Mouse (Mus musculus): Measurements from ENCODE around the gene Nfib. TPM values are rescaled to one million over a fixed set of nuclear protein-coding genes. Genes with fewer than 3 reads are reported as not detected.
A peak's percentile ranks its signal among the peaks of the same experiment; 100 is the strongest.

Nfib gene
- polyA plus RNA-seq, 1 experiment from 2014 or later, result 75.7 TPM

DNA sequence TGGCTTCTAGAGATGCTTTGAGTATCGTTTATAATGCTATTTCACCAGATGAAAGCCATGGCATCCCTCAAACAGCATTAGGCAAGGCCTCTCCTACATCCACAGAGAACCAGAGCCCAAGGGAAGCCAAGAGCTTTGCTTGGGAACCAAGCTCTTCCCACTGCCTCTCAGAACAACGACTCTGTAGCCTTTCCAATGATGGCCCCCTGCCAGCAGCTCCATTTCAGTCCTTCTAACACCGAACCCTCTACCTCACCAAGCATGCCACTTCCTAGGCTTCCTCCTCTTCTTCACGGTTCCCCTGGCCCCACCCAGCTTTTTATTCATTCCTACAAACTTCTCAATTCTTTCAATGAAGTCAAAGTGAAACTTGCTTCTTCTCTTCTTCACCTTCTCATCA, 287.3 kb downstream of the Nfib start:
- H3K9me3 ChIP-seq (ENCODE audit: control insufficient read depth, low read length), result no peaks in the 10 kb centered on the region
- no peaks in the 10 kb centered on the region for H3K27me3 ChIP-seq (replicated peaks; ENCODE audit: control insufficient read depth, insufficient read depth, low read length)
- 70% methylated on average over 4 of the region's 4 CpGs for WGBS
- no peak overlapping the region for H3K4me3 ChIP-seq (ENCODE audit: low read length)
- ATAC-seq, result no peak
- no peak overlapping the region for H3K9ac ChIP-seq (ENCODE audit: low read depth, low read length)
- no peaks in the 10 kb centered on the region for H3K36me3 ChIP-seq (ENCODE audit: control insufficient read depth, insufficient read depth, low read length)
- no peaks in the 10 kb centered on the region for H3K4me1 ChIP-seq (ENCODE audit: control insufficient read depth, insufficient read depth, low read depth, low read length)
- no peak overlapping the region for H3K4me2 ChIP-seq (ENCODE audit: low read length)
- no peak overlapping the region for H3K27ac ChIP-seq (ENCODE audit: low read depth, low read length)

DNA sequence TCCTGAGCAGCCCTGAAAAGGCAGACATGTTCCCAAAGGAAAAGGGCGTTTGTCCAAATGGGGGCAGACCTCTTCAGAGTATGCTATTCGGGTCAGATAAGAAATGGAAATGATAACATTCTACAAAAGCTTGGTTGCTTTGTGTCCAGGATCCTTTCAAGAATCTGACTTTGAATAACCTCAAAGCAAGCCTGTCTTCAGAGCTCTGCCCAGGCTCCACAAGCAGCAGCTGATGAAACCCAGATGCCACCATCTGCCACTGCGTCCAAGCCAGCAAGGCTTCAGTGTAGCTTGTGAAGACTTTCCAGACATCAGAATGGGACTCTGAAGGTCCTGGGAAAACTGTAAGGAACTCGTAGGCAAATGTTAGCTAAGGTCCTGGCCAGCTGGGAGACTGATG, 289.7 kb downstream of the Nfib start:
- H3K4me2 ChIP-seq (ENCODE audit: low read length), result no peak overlapping the region
- WGBS, result 71% methylated on average over 4 of the region's 4 CpGs
- no peaks in the 10 kb centered on the region; the same call in 1 of the 2 replicates for H3K4me1 ChIP-seq (ENCODE audit: control insufficient read depth, insufficient read depth, low read depth, low read length)
- H3K27ac ChIP-seq (ENCODE audit: low read depth, low read length), result no peak overlapping the region
- no peak for ATAC-seq
- H3K9ac ChIP-seq (ENCODE audit: low read depth, low read length), result no peak overlapping the region
- H3K36me3 ChIP-seq (ENCODE audit: control insufficient read depth, insufficient read depth, low read length), result no peaks in the 10 kb centered on the region
- H3K9me3 ChIP-seq (ENCODE audit: control insufficient read depth, low read length), result no peaks in the 10 kb centered on the region
- no peaks in the 10 kb centered on the region for H3K27me3 ChIP-seq (replicated peaks; ENCODE audit: control insufficient read depth, insufficient read depth, low read length)
- H3K4me3 ChIP-seq (ENCODE audit: low read length), result no peak overlapping the region

DNA sequence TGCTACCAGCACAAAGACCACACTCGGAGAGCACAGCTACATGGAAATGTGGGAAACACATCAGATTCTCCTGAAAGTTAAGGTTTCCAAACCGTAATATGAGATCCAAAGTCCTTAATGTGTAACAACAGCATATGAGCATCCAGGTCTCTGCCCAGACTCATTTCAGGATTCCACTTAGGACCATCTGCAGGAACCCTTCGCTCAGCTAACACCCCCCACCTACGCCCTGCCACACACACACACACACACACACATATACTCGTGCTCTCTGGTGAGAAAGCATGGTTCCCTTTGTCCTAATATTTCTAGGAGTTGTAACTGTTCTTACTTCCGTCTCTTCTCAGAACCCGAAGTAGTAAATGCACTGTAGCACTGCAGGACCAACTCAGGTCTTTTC, 292.9 kb downstream of the Nfib start:
- WGBS, result 73% methylated on average over 7 of the region's 7 CpGs
- H3K4me1 ChIP-seq (ENCODE audit: control insufficient read depth, insufficient read depth, low read depth, low read length), result peaks cover 10% of the 10 kb centered on the region

DNA sequence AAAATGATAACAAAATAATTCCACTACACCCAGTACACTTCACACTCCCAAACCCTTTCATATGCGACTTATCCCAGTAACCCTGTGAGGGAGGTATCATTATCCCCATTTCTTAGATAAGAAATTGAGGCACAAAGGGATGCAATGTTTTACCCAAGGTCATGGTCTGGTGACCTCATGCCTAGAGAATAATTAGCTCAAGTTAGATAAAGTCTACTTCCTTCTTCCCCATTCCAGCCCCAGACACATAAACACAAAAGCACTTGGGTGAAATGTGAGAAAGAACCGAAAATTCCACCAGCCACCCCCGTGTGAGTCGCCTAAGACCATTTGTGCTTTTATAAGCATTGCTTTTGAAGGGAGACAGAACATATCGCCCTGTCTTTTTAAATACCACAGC, 293.6 kb downstream of the Nfib start:
- no peaks in the 10 kb centered on the region for H3K9me3 ChIP-seq (ENCODE audit: control insufficient read depth, low read length)
- no peak overlapping the region for H3K27ac ChIP-seq (ENCODE audit: low read depth, low read length)
- WGBS, result 55% methylated on average over 5 of the region's 5 CpGs
- no peaks in the 10 kb centered on the region for H3K27me3 ChIP-seq (replicated peaks; ENCODE audit: control insufficient read depth, insufficient read depth, low read length)
- ATAC-seq, result no peak
- H3K4me1 ChIP-seq (ENCODE audit: control insufficient read depth, insufficient read depth, low read depth, low read length), result peaks cover 10% of the 10 kb centered on the region
- no peak overlapping the region for H3K9ac ChIP-seq (ENCODE audit: low read depth, low read length)
- no peaks in the 10 kb centered on the region for H3K36me3 ChIP-seq (ENCODE audit: control insufficient read depth, insufficient read depth, low read length)
- H3K4me3 ChIP-seq (ENCODE audit: low read length), result no peak overlapping the region
- H3K4me2 ChIP-seq (ENCODE audit: low read length), result no peak overlapping the region

More for the DNA sequence above, 292.9 kb downstream of the Nfib start:
- no peaks in the 10 kb centered on the region for H3K9me3 ChIP-seq (ENCODE audit: control insufficient read depth, low read length)
- no peak overlapping the region for H3K4me3 ChIP-seq (ENCODE audit: low read length)
- no peaks in the 10 kb centered on the region for H3K27me3 ChIP-seq (replicated peaks; ENCODE audit: control insufficient read depth, insufficient read depth, low read length)
- no peak for ATAC-seq
- H3K36me3 ChIP-seq (ENCODE audit: control insufficient read depth, insufficient read depth, low read length), result no peaks in the 10 kb centered on the region
- no peak overlapping the region for H3K27ac ChIP-seq (ENCODE audit: low read depth, low read length)
- H3K4me2 ChIP-seq (ENCODE audit: low read length), result no peak overlapping the region
- H3K9ac ChIP-seq (ENCODE audit: low read depth, low read length), result no peak overlapping the region

DNA sequence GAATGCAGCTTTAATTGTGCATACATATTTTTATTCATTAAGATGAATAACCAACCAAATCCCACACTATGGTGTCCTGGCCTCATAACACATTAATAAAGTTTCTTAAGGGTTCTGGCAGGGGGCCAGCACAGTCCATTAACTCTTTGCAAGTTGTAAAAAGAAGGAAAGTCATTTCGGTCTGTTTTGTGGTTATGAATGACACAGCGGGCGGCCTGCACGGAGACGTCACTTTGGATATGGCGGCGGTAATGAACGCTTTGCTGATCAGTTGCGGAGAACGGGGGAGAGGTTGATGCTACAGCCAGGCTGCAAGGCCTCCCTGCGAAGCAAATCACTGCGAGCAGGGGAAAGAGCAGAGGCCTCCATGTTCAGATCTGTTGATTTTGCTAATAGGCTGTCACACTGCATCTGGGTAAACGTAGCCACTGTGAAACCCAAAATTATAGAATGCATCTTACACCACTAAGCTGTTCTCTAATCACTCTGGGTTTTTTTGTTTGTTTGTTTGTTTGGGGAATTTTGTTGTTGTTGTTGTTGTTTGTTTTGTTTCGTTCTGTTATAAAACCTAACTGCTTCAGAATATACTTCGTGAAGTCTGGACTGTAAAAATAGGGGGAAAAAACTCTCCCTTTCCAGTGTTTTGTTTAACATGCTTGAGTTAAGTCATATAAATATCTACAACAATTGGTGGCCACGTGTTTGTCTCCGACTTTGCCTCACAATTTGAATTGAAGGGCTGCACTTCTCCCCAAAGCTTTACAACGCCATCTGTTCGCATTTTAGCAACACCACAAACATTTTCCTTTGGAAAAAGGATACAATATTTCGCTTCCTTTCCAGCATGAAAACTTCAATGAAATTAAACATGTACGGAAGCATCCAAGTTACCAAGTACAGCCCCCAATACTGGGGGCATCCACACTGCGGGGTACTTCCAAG, 296.8 kb downstream of the Nfib start:
- Histone ChIP-seq H3K4me2 (ENCODE audit: low read length) (peak overlapping the region; percentile 43), H3K9ac (ENCODE audit: low read depth, low read length) (peak overlapping the region; percentile 38), H3K4me1 (ENCODE audit: control insufficient read depth, insufficient read depth, low read depth, low read length) (peaks cover 22% of the 10 kb centered on the region), H3K27me3 (replicated peaks; ENCODE audit: control insufficient read depth, insufficient read depth, low read length) (no peaks in the 10 kb centered on the region), H3K9me3 (ENCODE audit: control insufficient read depth, low read length) (no peaks in the 10 kb centered on the region), H3K27ac (ENCODE audit: low read depth, low read length) (peak overlapping the region; percentile 23; the same call in 1 of the 2 replicates), H3K36me3 (ENCODE audit: control insufficient read depth, insufficient read depth, low read length) (no peaks in the 10 kb centered on the region), H3K4me3 (ENCODE audit: low read length) (peak overlapping the region; percentile 4; the same call in 1 of the 2 replicates)
- 34% methylated on average over 22 of the region's 22 CpGs for WGBS
- peak; percentile 13; the same call in 1 of the 2 replicates for ATAC-seq

DNA sequence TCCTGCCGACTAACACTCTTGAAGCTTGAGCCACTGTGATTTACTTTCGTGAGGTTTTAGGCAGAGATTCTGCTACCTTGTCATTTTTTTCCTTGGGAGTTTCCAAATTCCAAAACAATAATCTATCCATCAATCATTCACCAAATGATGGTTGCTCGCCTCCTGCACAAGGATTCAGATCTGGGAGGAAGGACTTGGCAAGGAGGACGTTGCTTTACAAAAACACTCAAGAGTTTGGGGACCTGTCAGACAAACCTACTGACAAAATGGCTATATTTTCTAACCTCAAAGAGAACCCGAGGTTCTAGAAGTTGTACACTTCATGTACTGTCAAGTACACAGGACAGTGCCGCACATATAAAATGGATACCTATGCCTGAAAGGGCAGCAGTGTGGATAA, 299.0 kb downstream of the Nfib start:
- Histone ChIP-seq H3K9ac (ENCODE audit: low read depth, low read length) (no peak overlapping the region), H3K27ac (ENCODE audit: low read depth, low read length) (no peak overlapping the region), H3K36me3 (ENCODE audit: control insufficient read depth, insufficient read depth, low read length) (no peaks in the 10 kb centered on the region), H3K27me3 (replicated peaks; ENCODE audit: control insufficient read depth, insufficient read depth, low read length) (no peaks in the 10 kb centered on the region), H3K4me1 (ENCODE audit: control insufficient read depth, insufficient read depth, low read depth, low read length) (peaks cover 23% of the 10 kb centered on the region), H3K4me3 (ENCODE audit: low read length) (no peak overlapping the region), H3K9me3 (ENCODE audit: control insufficient read depth, low read length) (no peaks in the 10 kb centered on the region), H3K4me2 (ENCODE audit: low read length) (no peak overlapping the region)
- WGBS, result 86% methylated on average over 6 of the region's 6 CpGs
- ATAC-seq, result no peak

DNA sequence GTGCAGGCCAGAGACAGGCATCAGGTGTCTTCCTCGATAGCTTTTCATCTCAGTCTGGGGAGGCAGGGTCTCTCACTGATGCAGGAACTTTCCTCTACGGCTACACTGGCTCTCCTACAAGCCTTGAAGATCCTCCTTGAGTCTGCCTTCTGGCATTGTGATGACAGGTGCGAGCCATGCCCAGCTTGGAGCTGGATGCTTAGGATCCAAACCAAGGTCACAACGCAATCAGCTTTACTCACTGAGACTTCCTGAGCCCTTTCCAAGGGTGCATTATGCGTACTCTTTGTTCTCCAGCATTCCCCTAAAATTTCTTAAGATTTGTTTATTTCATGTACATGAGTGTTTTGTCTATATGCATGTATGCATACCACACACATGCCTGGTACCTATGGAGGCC, 299.8 kb downstream of the Nfib start:
- Histone ChIP-seq H3K9me3 (ENCODE audit: control insufficient read depth, low read length) (no peaks in the 10 kb centered on the region), H3K9ac (ENCODE audit: low read depth, low read length) (no peak overlapping the region), H3K4me3 (ENCODE audit: low read length) (no peak overlapping the region), H3K27ac (ENCODE audit: low read depth, low read length) (no peak overlapping the region), H3K4me1 (ENCODE audit: control insufficient read depth, insufficient read depth, low read depth, low read length) (peaks cover 23% of the 10 kb centered on the region), H3K4me2 (ENCODE audit: low read length) (no peak overlapping the region), H3K36me3 (ENCODE audit: control insufficient read depth, insufficient read depth, low read length) (no peaks in the 10 kb centered on the region), H3K27me3 (replicated peaks; ENCODE audit: control insufficient read depth, insufficient read depth, low read length) (no peaks in the 10 kb centered on the region)
- 0 out of 2 replicates have a peak, but pooled peaks have one; percentile 7 for ATAC-seq
- WGBS, result 83% methylated on average over 5 of the region's 5 CpGs

DNA sequence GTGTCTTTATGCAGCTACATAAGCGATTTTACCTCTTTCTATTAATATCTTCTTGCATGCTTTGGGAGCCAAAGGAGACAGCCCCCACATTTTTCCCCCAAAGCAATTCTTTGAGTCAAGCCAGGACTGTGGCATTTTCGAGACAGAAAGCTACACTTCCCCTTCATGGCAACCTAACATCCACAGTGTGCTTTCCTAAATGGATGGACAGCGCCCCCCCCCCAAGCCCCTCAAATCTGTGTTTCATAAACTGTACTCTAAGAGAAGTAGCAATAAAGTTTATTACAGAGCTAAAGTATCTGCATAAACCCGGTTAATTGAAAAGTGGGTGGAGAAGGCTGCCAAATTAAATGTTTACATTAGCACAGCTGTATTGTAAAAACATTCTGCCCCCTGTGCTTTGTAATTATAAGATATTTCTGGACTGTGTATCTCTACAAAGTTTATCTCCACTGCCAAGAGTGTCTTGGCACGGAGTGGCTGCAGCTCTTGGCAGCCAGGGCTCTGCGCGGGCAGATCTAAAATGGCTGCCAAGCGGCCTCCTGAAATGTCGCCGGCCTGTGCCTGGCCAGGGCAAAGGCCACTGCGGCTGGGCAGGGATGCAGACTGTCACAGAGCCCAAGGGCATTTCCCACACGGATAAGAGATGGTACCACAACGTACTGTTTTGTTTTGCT, 301.4 kb downstream of the Nfib start:
- no peaks in the 10 kb centered on the region for H3K36me3 ChIP-seq (ENCODE audit: control insufficient read depth, insufficient read depth, low read length)
- H3K9ac ChIP-seq (ENCODE audit: low read depth, low read length), result no peak overlapping the region; the same call in 1 of the 2 replicates
- H3K27me3 ChIP-seq (replicated peaks; ENCODE audit: control insufficient read depth, insufficient read depth, low read length), result no peaks in the 10 kb centered on the region
- H3K4me1 ChIP-seq (ENCODE audit: control insufficient read depth, insufficient read depth, low read depth, low read length), result peaks cover 32% of the 10 kb centered on the region
- 47% methylated on average over 13 of the region's 13 CpGs for WGBS
- H3K27ac ChIP-seq (ENCODE audit: low read depth, low read length), result peak overlapping the region; percentile 64
- H3K4me3 ChIP-seq (ENCODE audit: low read length), result no peak overlapping the region
- ATAC-seq, result peak; percentile 60
- no peaks in the 10 kb centered on the region for H3K9me3 ChIP-seq (ENCODE audit: control insufficient read depth, low read length)
- peak overlapping the region; percentile 39 for H3K4me2 ChIP-seq (ENCODE audit: low read length)

DNA sequence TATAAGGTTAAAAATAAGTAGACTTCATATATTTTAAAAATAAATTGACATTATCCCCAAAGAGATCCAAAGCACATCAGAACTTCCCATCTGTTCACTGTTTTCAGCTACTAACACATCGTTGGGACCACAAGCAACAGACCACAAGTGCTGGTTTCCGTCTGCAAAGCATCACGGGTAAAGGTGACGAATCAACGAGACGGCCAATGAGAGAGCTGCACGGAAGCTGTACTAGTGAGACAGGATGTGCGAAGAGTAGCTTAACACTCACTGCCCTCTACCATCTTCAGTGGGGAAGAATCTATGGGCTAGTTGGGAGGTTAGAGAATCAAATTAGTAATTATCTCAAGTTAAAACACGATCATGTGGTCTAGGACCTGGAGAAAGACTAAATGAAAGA, 302.9 kb downstream of the Nfib start:
- Histone ChIP-seq H3K4me3 (ENCODE audit: low read length) (no peak overlapping the region), H3K4me2 (ENCODE audit: low read length) (no peak overlapping the region), H3K4me1 (ENCODE audit: control insufficient read depth, insufficient read depth, low read depth, low read length) (peaks cover 24% of the 10 kb centered on the region), H3K27ac (ENCODE audit: low read depth, low read length) (no peak overlapping the region), H3K9ac (ENCODE audit: low read depth, low read length) (no peak overlapping the region), H3K27me3 (replicated peaks; ENCODE audit: control insufficient read depth, insufficient read depth, low read length) (no peaks in the 10 kb centered on the region), H3K9me3 (ENCODE audit: control insufficient read depth, low read length) (no peaks in the 10 kb centered on the region), H3K36me3 (ENCODE audit: control insufficient read depth, insufficient read depth, low read length) (no peaks in the 10 kb centered on the region)
- 94% methylated on average over 9 of the region's 9 CpGs for WGBS
- no peak for ATAC-seq

Data from hindbrain, embryonic 16.5 days (tissue).